Mouse (Mus musculus): ENCODE data around the gene Gm13090.

Gm13090 gene

GRCm38 (mm10) chr4:151089270-151089669 is at the start of gene Gm13090:
TSS of gene Gm13090 (plus strand) at chr4:151089570.
- no peak for DNase-seq (ENCODE audit: extremely low read depth, low read depth)

- no peak for DNase-seq (ENCODE audit: extremely low read depth, low read depth)
Measured at GRCm38 (mm10) chr4:151041506-151041905, 47.9 kb upstream of the Gm13090 start.

GRCm38 (mm10) chr4:151043281-151043680 is 46.1 kb upstream of the Gm13090 start:
- no peak for DNase-seq (ENCODE audit: extremely low read depth, low read depth)

- DNase-seq (ENCODE audit: extremely low read depth, low read depth): peak; percentile 73
Measured at GRCm38 (mm10) chr4:151044037-151044943, 45.1 kb upstream of the Gm13090 start, which contains the start of gene Per3. TSS of gene Per3 (minus strand) at chr4:151044665.

- DNase-seq (ENCODE audit: extremely low read depth, low read depth): no peak
Measured at GRCm38 (mm10) chr4:151044944-151045570, 44.3 kb upstream of the Gm13090 start.

- DNase-seq (ENCODE audit: extremely low read depth, low read depth): no peak
Measured at GRCm38 (mm10) chr4:151046524-151046923, 42.8 kb upstream of the Gm13090 start.

- no peak for DNase-seq (ENCODE audit: extremely low read depth, low read depth)
Measured at GRCm38 (mm10) chr4:151051162-151051561, 38.2 kb upstream of the Gm13090 start.

- peak; percentile 72 for DNase-seq (ENCODE audit: extremely low read depth, low read depth)
Measured at GRCm38 (mm10) chr4:151057347-151058321, 31.7 kb upstream of the Gm13090 start, which contains the start of gene Vamp3. TSS of gene Vamp3 (minus strand) at chr4:151057963.

GRCm38 (mm10) chr4:151058634-151059033 is 30.7 kb upstream of the Gm13090 start:
- DNase-seq (ENCODE audit: extremely low read depth, low read depth): no peak

- DNase-seq (ENCODE audit: extremely low read depth, low read depth): no peak
Measured at GRCm38 (mm10) chr4:151059566-151059965, 29.8 kb upstream of the Gm13090 start.

GRCm38 (mm10) chr4:151068751-151069150 is 20.6 kb upstream of the Gm13090 start:
- DNase-seq (ENCODE audit: extremely low read depth, low read depth): no peak

- no peak for DNase-seq (ENCODE audit: extremely low read depth, low read depth)
Measured at GRCm38 (mm10) chr4:151070962-151071361, 18.4 kb upstream of the Gm13090 start.

GRCm38 (mm10) chr4:151073108-151073744 is 16.1 kb upstream of the Gm13090 start:
- DNase-seq (ENCODE audit: extremely low read depth, low read depth): no peak

- no peak for DNase-seq (ENCODE audit: extremely low read depth, low read depth)
Measured at GRCm38 (mm10) chr4:151074817-151075216, 14.6 kb upstream of the Gm13090 start.

GRCm38 (mm10) chr4:151081355-151081754 is 8.0 kb upstream of the Gm13090 start:
- no peak for DNase-seq (ENCODE audit: extremely low read depth, low read depth)

GRCm38 (mm10) chr4:151081977-151082376 is 7.4 kb upstream of the Gm13090 start:
- no peak for DNase-seq (ENCODE audit: extremely low read depth, low read depth)

- no peak for DNase-seq (ENCODE audit: extremely low read depth, low read depth)
Measured at GRCm38 (mm10) chr4:151083027-151083426, 6.3 kb upstream of the Gm13090 start.

- no peak for DNase-seq (ENCODE audit: extremely low read depth, low read depth)
Measured at GRCm38 (mm10) chr4:151087358-151087757, 2.0 kb upstream of the Gm13090 start.

- no peak for DNase-seq (ENCODE audit: extremely low read depth, low read depth)
Measured at GRCm38 (mm10) chr4:151088819-151089218, 551 bp upstream of the Gm13090 start.

- no peak for DNase-seq (ENCODE audit: extremely low read depth, low read depth)
Measured at GRCm38 (mm10) chr4:151095207-151095606, 5.8 kb downstream of the Gm13090 start.

All from MEL-GATA-1-ER (cell line).